9 mouse cellular contexts compared by ENCODE assay signal in genomic region chr12:73846672-73847071, GRCm38 (mm10). TPM values are rescaled to one million over a fixed set of nuclear protein-coding genes. Genes with fewer than 3 reads are reported as not detected.
A peak's percentile ranks its signal among the peaks of the same experiment; 100 is the strongest.
DNase-seq lines count a peak whose midpoint lies in the region; ATAC-seq and TF ChIP-seq lines count a peak whose summit lies in the region.
"Had no signal": no experiment of that assay in that cellular context is flagged by ENCODE, and none has a peak within 500 bp of the region (broad histone marks: within the 10 kb centered on the region; RNA-seq: fewer than 3 reads in every experiment).

No protein-coding gene starts in this region.

- H3K9ac ChIP-seq in midbrain, embryonic 14.5 days (replicated peaks; ENCODE audit: low read length): no peak overlapping the region
- H3K9ac ChIP-seq in heart, postnatal 0 days (replicated peaks; ENCODE audit: low read depth, low read length): peak overlapping the region; percentile 32; the same call in 1 of the 2 replicates
- H3K9ac ChIP-seq in stomach, embryonic 16.5 days (ENCODE audit: low read length): no peak overlapping the region
- H3K9ac ChIP-seq: hindbrain, embryonic 12.5 days had no signal

- no peaks in the 10 kb centered on the region for H3K4me1 ChIP-seq in midbrain, embryonic 14.5 days (ENCODE audit: control insufficient read depth, insufficient read depth, low read length)
- H3K4me1 ChIP-seq in midbrain, embryonic 10.5 days: no peaks in the 10 kb centered on the region
- H3K4me1 ChIP-seq in heart, postnatal 0 days (ENCODE audit: control insufficient read depth, insufficient read depth): peaks cover 12% of the 10 kb centered on the region
- H3K4me1 ChIP-seq in stomach, embryonic 16.5 days (ENCODE audit: control insufficient read depth, insufficient read depth, low read length): peaks cover 6% of the 10 kb centered on the region; the same call in 1 of the 2 replicates
- H3K4me1 ChIP-seq: hindbrain, embryonic 12.5 days; limb, embryonic 10.5 days had no signal

- no peak overlapping the region for H3K27ac ChIP-seq in midbrain, embryonic 14.5 days (replicated peaks; ENCODE audit: low read depth, low read length)
- H3K27ac ChIP-seq in midbrain, embryonic 10.5 days (replicated peaks): no peak overlapping the region
- H3K27ac ChIP-seq in heart, postnatal 0 days (ENCODE audit: low read depth): peak overlapping the region; percentile 76
- H3K27ac ChIP-seq in stomach, embryonic 16.5 days (ENCODE audit: low read length): no peak overlapping the region
- H3K27ac ChIP-seq: hindbrain, embryonic 12.5 days; limb, embryonic 10.5 days had no signal

- TF ChIP-seq CTCF in heart, postnatal 0 days (IDR thresholded peaks at IDR 0.05; ENCODE audit: low read depth): no peak

- no peaks in the 10 kb centered on the region for H3K27me3 ChIP-seq in midbrain, embryonic 14.5 days (ENCODE audit: control insufficient read depth, insufficient read depth, low read length)
- no peaks in the 10 kb centered on the region for H3K27me3 ChIP-seq in midbrain, embryonic 10.5 days (ENCODE audit: low read depth, poor library complexity, severe bottlenecking)
- H3K27me3 ChIP-seq in heart, postnatal 0 days (ENCODE audit: control insufficient read depth, insufficient read depth, low read length): no peaks in the 10 kb centered on the region
- H3K27me3 ChIP-seq in stomach, embryonic 16.5 days (ENCODE audit: control insufficient read depth, insufficient read depth, low read length): no peaks in the 10 kb centered on the region
- H3K27me3 ChIP-seq: hindbrain, embryonic 12.5 days had no signal

- no peak for ATAC-seq in midbrain, embryonic 14.5 days (ENCODE audit: low FRiP score, low TSS enrichment)
- peak; percentile 87 for ATAC-seq in heart, postnatal 0 days (ENCODE audit: insufficient read depth, low read depth)
- ATAC-seq in stomach, embryonic 16.5 days (ENCODE audit: insufficient read depth, low FRiP score): no peak

- no peaks in the 10 kb centered on the region for H3K9me3 ChIP-seq in midbrain, embryonic 14.5 days (ENCODE audit: control insufficient read depth, low read length)
- no peaks in the 10 kb centered on the region for H3K9me3 ChIP-seq in midbrain, embryonic 10.5 days (replicated peaks)
- no peaks in the 10 kb centered on the region for H3K9me3 ChIP-seq in heart, postnatal 0 days (replicated peaks; ENCODE audit: control insufficient read depth, low read length)
- no peaks in the 10 kb centered on the region for H3K9me3 ChIP-seq in stomach, embryonic 16.5 days (replicated peaks; ENCODE audit: control insufficient read depth, low read length)
- H3K9me3 ChIP-seq: hindbrain, embryonic 12.5 days; limb, embryonic 10.5 days had no signal

- 84% methylated on average over 10 of the region's 10 CpGs for WGBS in midbrain, embryonic 14.5 days
- 84% methylated on average over 10 of the region's 10 CpGs for WGBS in midbrain, embryonic 10.5 days
- 15% methylated on average over 10 of the region's 10 CpGs for WGBS in heart, postnatal 0 days
- 54% methylated on average over 10 of the region's 10 CpGs for WGBS in stomach, embryonic 16.5 days

- peak; percentile 62; the same call in 1 of the 2 replicates for TF ChIP-seq EP300 in heart, postnatal 0 days (IDR thresholded peaks at IDR 0.05; ENCODE audit: low read depth)

- no peaks in the 10 kb centered on the region for H3K36me3 ChIP-seq in midbrain, embryonic 14.5 days (ENCODE audit: control insufficient read depth, insufficient read depth, low read length)
- no peaks in the 10 kb centered on the region for H3K36me3 ChIP-seq in midbrain, embryonic 10.5 days
- H3K36me3 ChIP-seq in heart, postnatal 0 days (replicated peaks; ENCODE audit: control insufficient read depth, insufficient read depth, low read length): no peaks in the 10 kb centered on the region
- no peaks in the 10 kb centered on the region for H3K36me3 ChIP-seq in stomach, embryonic 16.5 days (ENCODE audit: control insufficient read depth, insufficient read depth, low read length)
- H3K36me3 ChIP-seq: hindbrain, embryonic 12.5 days; limb, embryonic 10.5 days had no signal

- no peak overlapping the region for H3K4me3 ChIP-seq in midbrain, embryonic 14.5 days (replicated peaks; ENCODE audit: low read depth, low read length)
- no peak overlapping the region for H3K4me3 ChIP-seq in midbrain, embryonic 10.5 days
- H3K4me3 ChIP-seq in heart, postnatal 0 days (ENCODE audit: low read depth, low read length): peak overlapping the region; percentile 45
- no peak overlapping the region; the same call in 1 of the 2 replicates for H3K4me3 ChIP-seq in stomach, embryonic 16.5 days (replicated peaks; ENCODE audit: low read length)
- H3K4me3 ChIP-seq: hindbrain, embryonic 12.5 days; limb, embryonic 10.5 days had no signal

- no peak overlapping the region for H3K4me2 ChIP-seq in midbrain, embryonic 14.5 days (ENCODE audit: low read length)
- H3K4me2 ChIP-seq in heart, postnatal 0 days (ENCODE audit: low read depth, low read length): peak overlapping the region; percentile 58
- peak overlapping the region; percentile 38; the same call in 1 of the 2 replicates for H3K4me2 ChIP-seq in stomach, embryonic 16.5 days (ENCODE audit: low read depth, low read length)
- H3K4me2 ChIP-seq: hindbrain, embryonic 12.5 days had no signal

- peak; percentile 3 for DNase-seq in midbrain, embryonic 14.5 days
- DNase-seq in midbrain, embryonic 10.5 days (ENCODE audit: low spot score): no peak
- DNase-seq in adrenal gland, postnatal 36 days: peak; percentile 65 to 71
- peak; percentile 76 for DNase-seq in heart, postnatal 0 days (ENCODE audit: low spot score)
- no peak for DNase-seq in thymus, adult 18-20 months
- no peak for DNase-seq in kidney, adult 9 months

RNA-seq across cellular contexts. Expression of gene Hif1a, which starts 54.5 kb away (rescaled TPM):
- 90.0 and 119 TPM in 2 replicates for polyA plus RNA-seq in midbrain, embryonic 14.5 days (2014; fragmentation: Nextera tagmentation; extraction: Ambion mirVana)
- polyA plus RNA-seq in midbrain, embryonic 10.5 days (2016; fragmentation: Nextera tagmentation; extraction: Ambion mirVana): 83.3 and 95.0 TPM in 2 replicates
- total RNA-seq in adrenal gland, postnatal 36 days (2021): 10 to 100 TPM; 66.5 to 69.1 TPM
- total RNA-seq in heart, postnatal 0 days (2014; rRNA removed; ENCODE audit: low replicate concordance): 130 and 137 TPM in 2 replicates
- 48.8 and 67.5 TPM in 2 replicates for polyA plus RNA-seq in heart, postnatal 0 days (2015; fragmentation: Nextera tagmentation; extraction: Ambion mirVana)
- polyA plus RNA-seq in stomach, embryonic 16.5 days (2015; fragmentation: Nextera tagmentation; extraction: Ambion mirVana): 42.7 and 49.0 TPM in 2 replicates

Comparison
In these comparisons a context has a peak if more than half of its experiments do, and no peak if none do; other contexts are left out.
1. DNase-seq: peak in midbrain, embryonic 14.5 days (single experiment), adrenal gland, postnatal 36 days (2 of 2) and heart, postnatal 0 days (single experiment); none in midbrain, embryonic 10.5 days (single experiment), thymus, adult 18-20 months (0 of 2) and kidney, adult 9 months (single experiment).